Mouse (Mus musculus): ENCODE results near the gene Ppp1r9b.
A peak's percentile ranks its signal among the peaks of the same experiment; 100 is the strongest.
"Not testable (repeated sequence)": the region's sequence is repeated elsewhere in the genome, so short reads cannot be mapped to it uniquely, and the experiment has no call there.

Gene Ppp1r9b

GRCm38 (mm10) chr11:94998041-94998531 lies 7.3 kb downstream of the Ppp1r9b start:
- DNase-seq (ENCODE audit: low read depth): no peak

- DNase-seq (ENCODE audit: low read depth): no peak
Measured at GRCm38 (mm10) chr11:95000128-95000527, 9.3 kb downstream of the Ppp1r9b start.

- no peak for DNase-seq (ENCODE audit: low read depth)
Measured at GRCm38 (mm10) chr11:95000548-95000947, 9.7 kb downstream of the Ppp1r9b start.

DNA sequence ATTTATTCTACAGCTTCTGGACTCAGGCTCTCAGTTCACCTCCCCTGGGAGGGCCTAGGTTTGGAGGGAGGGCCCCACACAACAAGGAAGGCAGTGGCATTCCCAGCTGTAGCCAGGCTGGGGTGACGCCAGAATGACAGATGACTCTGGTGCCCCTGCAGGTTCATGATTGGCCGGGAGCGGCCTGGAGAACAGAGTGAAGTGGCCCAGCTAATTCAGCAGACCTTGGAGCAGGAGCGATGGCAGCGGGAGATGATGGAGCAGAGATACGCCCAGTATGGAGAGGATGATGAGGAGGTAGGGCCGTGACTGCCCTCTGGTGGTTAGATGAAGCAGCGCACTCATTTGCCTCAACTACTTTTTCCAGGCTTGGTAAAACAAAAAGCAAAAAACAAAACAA lies 10.2 kb downstream of the Ppp1r9b start:
- no peak for DNase-seq (ENCODE audit: low read depth)

DNA sequence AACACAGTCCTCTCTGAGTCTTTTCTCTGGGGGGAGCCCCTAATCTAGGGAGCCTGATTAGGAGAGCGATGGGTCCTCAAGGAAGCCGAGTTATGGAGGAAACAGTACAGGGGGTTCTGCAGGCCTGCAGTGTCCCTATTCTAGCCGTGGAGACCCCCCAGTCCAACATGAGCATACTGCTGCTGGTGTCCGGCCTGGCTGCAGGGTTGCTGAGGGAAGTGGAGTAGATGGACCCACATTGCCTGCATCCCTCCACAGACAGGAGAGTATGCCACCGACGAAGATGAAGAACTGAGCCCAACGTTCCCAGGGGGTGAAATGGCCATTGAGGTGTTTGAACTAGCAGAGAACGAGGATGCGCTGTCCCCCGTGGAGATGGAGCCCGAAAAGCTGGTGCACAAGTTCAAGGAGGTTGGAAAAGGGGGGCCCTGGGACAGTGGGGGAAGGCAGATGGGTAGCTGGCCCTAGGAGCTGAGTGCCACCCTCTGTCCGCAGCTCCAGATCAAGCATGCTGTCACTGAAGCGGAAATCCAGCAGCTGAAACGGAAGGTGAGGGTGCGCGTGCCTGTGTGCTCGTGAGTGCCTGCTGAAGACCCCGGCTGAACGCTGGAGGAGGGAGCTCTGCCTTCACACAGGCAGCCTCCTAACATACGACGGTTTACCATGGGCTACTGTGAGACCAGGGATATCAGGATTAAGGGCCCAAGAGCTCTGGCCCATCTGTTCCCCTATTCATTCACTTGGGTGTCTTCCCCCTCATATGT lies 10.9 kb downstream of the Ppp1r9b start:
- DNase-seq (ENCODE audit: low read depth): no peak

DNA sequence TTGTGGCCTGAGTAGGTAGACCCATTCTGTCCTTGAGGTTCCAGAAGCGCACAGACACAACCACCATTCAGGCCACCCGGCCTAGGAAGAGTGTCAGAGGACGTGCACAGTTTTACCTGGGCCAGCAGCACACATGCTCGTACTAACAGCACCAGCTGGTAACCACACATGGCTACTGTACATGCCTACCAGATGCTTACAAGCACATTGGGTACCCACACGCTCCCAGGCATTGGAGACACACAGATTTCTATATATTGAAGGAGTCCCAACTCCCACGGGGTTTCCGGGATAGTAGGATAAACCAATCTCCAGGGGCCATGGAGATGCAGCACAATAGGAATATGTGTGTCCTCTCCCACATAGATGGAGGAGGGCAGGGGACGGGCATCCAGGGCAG lies 11.9 kb downstream of the Ppp1r9b start:
- no peak for DNase-seq (ENCODE audit: low read depth)

- no peak for DNase-seq (ENCODE audit: low read depth)
Measured at GRCm38 (mm10) chr11:95004136-95004936, 13.5 kb downstream of the Ppp1r9b start.

DNA sequence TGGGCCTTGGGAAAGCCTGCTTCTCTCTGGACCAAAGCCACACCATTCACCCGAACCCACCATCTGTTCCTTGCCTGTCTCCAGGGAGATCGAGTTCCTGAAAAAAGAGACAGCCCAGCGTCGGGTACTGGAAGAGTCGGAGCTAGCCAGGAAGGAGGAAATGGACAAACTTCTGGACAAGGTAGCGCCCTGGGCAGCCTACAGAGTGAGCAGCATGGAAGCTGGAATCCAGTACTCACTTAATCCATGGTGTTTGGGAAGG lies 14.0 kb downstream of the Ppp1r9b start:
- no peak for DNase-seq (ENCODE audit: low read depth)

- no peak for DNase-seq (ENCODE audit: low read depth)
Measured at GRCm38 (mm10) chr11:95006038-95006437, 15.2 kb downstream of the Ppp1r9b start.

- peak; percentile 63 for DNase-seq (ENCODE audit: low read depth)
Measured at GRCm38 (mm10) chr11:95006525-95007219, 15.8 kb downstream of the Ppp1r9b start.

GRCm38 (mm10) chr11:95007418-95007817 lies 16.6 kb downstream of the Ppp1r9b start:
- no peak for DNase-seq (ENCODE audit: low read depth)

DNA sequence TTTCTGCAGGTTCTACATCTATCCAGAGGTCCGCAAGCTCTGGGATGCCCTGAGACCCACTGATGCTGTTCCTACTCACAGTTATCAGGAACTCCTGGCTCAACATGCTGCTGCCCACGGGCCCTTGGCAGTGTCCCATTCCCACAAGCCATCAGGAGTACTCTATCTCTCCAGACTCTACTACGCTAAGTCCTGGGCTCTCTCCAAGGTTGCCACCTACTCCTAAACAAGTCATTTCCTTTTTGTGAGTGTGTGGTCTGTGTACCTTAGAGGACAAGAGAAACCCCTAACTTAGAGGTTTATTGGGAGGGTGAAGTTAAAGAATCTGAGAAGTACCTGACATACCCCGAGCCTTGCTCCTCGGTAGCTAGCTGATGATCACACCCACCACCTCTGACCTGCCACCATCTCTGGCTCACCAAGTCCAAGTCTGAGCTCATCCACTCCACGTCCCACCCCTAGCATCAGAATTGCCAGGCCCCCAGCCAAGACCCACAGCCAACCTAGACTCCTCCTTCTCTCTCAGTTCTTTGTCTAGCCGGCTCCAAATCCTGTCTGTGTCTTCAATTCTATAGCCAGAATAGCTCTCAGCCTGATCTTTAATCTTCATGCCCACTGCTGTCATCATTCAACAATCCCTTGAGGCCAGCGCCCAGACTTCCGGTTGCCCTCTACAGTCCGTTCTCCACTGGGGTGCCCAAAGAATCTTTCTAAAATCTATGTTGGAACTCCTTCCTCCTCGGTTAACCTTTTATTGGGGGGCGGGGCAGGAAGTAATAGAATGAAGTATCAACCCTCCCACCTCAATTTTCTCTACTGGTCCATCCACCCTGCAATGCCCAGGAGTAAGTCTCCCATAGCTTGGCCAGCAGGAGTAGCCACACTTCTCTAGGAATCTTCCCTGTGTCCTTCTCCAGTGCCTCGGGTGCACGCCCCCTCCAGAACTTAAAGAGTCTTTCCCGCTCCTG lies 18.1 kb downstream of the Ppp1r9b start:
- DNase-seq (ENCODE audit: low read depth): no peak

DNA sequence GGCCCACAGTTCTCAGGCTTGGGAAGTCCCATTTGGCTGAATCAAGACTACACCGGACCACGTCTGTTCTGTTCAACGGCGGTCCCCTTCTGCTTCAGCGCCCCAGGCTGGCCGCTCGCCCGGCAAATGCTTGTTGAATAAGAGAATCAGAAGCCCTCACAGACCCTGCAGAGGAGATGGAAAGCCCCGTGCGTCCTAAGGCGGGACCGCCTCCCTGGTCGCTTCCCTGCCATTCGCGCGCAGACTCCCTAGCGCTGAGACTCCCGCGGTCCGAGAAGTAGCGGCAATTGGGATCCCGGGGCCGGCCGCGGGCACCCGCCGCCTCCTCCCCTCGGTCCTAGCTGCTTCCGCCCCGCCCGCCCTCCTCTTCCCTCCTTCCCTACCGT lies 18.8 kb downstream of the Ppp1r9b start, which contains the start of gene Samd14:
Gene Samd14, plus strand, starts transcription at position 251 of the 386 bp plus-strand sequence.
- DNase-seq (ENCODE audit: low read depth): no peak

GRCm38 (mm10) chr11:95010141-95010739 lies 19.4 kb downstream of the Ppp1r9b start:
- DNase-seq (ENCODE audit: low read depth): no peak

DNA sequence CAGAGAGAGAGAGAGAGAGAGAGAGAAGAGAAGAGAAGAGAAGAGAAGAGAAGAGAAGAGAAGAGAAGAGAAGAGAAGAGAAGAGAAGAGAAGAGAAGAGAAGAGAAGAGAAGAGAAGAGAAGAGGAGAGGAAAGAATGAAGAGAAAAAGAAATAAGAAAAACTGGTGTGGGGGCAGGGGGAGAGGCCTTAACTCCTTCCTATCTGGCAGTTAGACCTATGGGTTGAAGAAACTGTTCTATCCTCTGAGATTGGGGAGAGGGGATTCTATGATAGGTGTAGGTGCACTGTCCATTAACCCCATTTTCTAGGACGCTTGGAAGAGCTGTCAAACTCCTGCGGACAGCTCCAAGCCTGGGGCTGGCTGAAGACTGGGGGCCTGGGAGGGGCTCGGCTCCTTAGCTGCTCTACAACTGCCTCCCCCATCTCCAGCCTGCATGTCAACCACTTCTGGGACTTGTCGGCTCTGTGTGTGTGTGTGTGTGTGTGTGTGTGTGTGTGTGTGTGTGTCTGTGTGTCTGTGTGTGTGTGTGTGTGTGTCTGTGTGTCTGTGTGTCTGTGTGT lies 20.1 kb downstream of the Ppp1r9b start:
- DNase-seq (ENCODE audit: low read depth): not testable (repeated sequence)

- DNase-seq (ENCODE audit: low read depth): no peak
Measured at GRCm38 (mm10) chr11:95011416-95011815, 20.6 kb downstream of the Ppp1r9b start.

DNA sequence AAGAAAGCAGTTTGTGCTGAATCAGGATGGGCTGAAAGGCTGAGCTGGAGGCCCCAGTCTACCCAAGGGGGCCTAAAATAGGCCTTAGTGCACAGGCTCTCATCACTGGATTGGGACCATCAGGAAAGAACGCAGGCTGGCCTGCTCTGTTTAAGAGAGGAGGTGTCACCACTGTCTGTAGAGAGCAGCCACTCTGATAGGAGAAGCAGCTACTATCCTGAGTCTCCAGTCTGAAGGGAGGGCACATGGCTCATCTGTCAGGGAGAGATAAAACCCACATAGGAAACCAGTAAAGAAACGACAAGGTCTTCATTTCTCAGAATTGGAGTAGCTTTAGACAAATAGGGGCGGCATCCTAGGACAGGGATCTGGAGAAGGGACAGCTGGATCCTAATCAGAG lies 21.2 kb downstream of the Ppp1r9b start:
- DNase-seq (ENCODE audit: low read depth): no peak

DNA sequence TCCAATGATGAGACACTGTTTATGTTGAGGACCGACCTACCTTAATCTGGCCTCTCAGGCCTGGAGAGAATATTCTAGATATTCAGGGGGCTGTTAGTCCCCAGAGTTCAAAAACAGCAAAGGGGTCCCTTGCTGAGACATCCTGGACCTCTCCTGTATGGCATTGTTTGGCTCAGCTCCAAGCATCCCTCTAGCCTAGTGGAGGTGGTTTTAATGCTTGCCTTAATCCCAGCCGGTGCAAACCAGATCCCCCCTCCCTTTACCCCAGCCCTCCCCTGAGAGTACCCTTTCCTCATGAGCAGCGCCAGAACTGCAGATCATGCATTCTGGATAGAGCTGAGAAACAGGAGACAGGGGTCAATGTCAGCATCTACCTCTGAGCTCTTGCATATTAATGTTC lies 21.7 kb downstream of the Ppp1r9b start:
- no peak for DNase-seq (ENCODE audit: low read depth)

DNA sequence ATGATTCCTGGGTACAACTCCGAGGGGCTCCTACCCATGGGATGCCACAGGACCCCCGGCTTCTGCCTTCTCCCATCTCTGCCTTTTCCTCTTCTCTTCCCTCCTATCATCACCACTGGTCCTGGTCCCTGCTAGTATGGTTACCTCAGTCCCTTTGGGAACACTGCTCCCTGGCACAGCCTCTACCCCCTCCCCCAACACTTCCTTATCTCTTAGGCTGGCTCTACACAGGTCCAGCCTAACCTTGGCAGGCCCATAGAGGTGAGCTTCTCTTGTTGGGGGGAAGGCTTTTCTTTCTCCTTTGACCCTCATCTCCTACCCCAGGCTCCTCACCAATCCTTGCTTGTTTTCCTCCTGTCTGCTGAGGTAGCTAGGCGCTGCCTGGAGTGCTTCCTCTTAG lies 24.6 kb downstream of the Ppp1r9b start:
- DNase-seq (ENCODE audit: low read depth): no peak

DNA sequence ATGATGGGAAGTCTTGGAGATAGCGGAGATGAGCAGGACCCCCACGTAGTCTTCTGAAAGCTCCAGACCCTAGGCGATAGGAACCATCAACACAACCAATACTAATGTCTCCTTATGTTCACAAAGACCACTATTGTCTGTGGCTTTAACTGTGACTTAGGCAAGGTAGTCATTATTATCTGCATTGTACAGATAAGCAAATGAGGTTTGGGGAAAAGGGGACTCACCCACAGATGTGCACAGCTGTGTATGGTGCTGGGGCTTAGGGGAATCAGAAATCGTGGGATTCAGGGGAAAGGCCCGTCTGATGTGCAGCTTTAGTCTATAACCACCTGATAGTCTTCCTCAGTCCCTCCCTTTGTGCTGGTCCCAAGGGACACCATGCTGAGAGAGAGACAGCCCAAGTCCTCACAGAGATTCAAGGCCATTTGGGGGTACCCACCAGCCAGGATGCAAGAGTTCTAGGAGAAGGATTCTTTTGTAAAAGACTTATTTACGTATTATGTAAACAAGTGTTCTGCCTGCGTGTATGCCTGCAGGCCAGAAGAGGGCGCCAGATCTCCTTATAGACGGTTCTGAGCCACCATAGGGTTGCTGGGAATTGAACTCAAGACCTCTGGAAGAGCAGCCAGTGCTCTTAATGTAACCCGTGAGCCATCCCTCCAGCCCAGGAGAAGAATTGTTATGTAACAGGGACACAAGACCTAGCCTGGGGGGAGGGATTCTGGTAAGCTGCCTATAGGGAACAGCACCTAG lies 31.6 kb downstream of the Ppp1r9b start:
- no peak for DNase-seq (ENCODE audit: low read depth)
